Mouse (Mus musculus) adrenal gland, adult 18-20 months (tissue): ENCODE results near the gene Gm43518. TPM values are rescaled to one million over a fixed set of nuclear protein-coding genes. Genes with fewer than 3 reads are reported as not detected.

Experiments
- DNase-seq, 2 experiments: peaks; one replicate each; pipeline ENCODE4 v3.0.0; 2021 to 2022; ENCODE audit warnings: low spot score in 2 of 2
- total RNA-seq, 2 experiments: library from RNA; stranded (reverse); gene quantifications; 1 replicate in 1 of 2; 2 replicates in 1 of 2; pipeline ENCODE4 v1.2.3; 2021

Gene Gm43518
- total RNA-seq, 2 experiments from 2014 or later = 0.74 to 1.5 TPM

- no peak for DNase-seq
These were observed 5.7 kb downstream of the Gm43518 start for GRCm38 (mm10) chr5:123932927-123933326.

DNA sequence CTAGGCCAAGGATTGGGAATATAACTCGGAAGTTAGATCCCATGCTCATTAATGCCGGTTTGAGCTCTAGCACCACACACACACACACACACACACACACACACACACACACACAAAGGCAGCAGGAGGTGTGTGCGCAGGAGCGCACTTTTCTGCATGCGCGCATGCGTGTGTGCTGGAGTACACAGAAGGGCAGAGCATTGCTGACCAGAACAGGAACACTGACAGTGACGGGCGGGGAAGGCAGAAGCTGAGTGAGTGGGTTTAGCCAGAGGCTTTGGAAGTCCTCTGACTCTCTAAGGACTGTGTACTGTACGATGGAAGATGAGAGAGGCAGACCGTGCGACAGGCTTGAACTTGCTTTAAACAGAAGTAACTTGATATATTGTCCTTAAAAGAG, 6.3 kb downstream of the Gm43518 start:
- DNase-seq = no peak

GRCm38 (mm10) chr5:123933957-123934591, 6.9 kb downstream of the Gm43518 start:
- DNase-seq = no peak

- no peak for DNase-seq
These were observed 8.7 kb downstream of the Gm43518 start for GRCm38 (mm10) chr5:123935931-123936330.

DNA sequence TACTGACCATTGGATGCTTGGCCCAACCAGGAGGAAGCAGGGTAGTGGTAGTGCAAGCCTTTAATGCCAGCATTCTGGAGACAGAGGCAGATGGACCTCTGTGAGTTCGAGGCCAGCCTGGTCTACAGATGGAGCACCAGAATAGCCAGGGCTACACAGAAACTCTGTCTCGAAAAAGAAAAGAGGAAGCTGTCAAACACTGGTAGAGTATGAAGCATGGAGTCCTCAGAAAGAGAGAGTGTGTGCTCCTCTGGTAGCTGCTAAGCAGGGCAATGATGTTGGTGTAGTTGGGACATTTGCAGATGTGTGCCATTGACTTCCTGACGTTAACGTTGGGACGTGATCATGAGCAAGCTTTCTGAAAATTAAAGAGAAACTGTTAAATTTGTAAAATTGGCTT, 11.3 kb downstream of the Gm43518 start:
- no peak for DNase-seq

DNA sequence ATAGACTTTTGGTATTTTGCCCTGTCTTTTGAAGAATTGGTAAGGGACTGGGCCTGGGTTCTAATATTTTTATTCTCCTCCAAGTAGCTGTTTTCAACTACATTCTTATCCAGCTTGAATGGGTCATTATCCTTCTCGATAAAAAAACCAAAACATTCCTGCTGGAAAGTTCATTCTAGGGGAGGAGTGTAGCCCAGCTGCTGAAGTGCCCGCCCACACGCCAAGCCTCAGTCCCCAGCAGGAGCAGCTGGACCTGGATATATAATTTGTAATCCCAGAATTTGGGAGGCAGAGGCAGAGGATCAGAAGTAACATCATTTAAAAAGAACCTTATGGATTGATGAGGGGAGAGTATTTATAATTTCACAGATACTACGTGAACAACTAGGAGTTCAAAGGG, 19.3 kb downstream of the Gm43518 start:
- no peak for DNase-seq

GRCm38 (mm10) chr5:123947041-123947761, 20.0 kb downstream of the Gm43518 start:
- DNase-seq = no peak

DNA sequence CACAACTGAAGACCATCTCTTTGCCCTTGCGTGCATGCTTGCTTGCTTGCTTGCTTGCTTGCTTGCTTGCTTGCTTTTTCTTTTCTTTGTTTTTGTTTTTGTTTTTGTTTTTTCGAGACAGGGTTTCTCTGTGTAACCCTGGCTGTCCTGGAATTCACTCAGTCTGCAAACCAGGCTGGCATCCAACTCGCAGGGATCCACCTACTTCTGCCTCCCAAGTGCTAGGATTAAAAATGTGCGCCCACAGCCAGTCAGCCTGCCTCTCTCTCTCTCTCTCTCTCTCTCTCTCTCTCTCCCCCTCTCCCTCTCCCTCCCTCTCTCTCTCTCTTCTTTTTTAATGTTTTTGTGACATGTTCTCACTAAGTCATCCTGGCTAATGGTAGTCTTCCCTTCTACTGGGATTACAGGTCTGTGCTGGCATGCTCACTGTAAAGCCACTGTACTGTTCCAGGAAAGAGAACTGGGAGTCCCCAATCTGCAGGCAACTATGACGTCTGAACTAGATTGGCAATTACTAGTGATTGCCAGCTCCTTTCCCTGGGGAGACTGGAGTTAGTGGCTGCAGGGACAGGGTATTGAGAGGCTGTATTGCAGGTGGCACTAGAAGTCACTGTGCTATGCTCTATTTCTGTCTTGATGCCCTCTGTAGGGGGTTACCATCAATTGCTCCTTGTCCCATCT, 25.3 kb downstream of the Gm43518 start:
- no peak for DNase-seq

- DNase-seq = no peak
These were observed 30.0 kb downstream of the Gm43518 start for GRCm38 (mm10) chr5:123957213-123957612.

GRCm38 (mm10) chr5:123959018-123959417, 31.8 kb downstream of the Gm43518 start:
- no peak for DNase-seq

GRCm38 (mm10) chr5:123960129-123960528, 32.9 kb downstream of the Gm43518 start:
- no peak for DNase-seq

DNA sequence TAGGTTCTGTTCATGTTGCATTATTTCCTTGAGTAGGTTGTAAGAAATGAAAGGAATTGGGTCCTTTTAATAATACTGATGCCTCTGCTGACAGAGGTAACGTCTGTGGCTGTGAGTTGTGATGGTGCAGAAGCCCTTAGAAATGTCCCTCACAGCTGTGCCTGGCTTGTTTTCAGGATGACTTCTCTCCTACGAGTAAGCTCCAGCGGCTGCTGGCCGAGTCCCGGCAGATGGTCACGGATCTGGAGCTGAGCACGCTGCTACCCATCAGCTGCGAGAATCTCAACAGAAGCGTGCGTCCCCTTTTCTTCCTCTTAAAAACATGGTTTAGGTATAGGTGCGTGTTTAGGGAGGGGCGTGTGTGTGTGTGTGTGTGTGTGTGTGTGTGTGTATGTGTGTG, 33.8 kb downstream of the Gm43518 start:
- no peak for DNase-seq

- DNase-seq = no peak
These were observed 37.0 kb downstream of the Gm43518 start for GRCm38 (mm10) chr5:123964208-123964607.

DNA sequence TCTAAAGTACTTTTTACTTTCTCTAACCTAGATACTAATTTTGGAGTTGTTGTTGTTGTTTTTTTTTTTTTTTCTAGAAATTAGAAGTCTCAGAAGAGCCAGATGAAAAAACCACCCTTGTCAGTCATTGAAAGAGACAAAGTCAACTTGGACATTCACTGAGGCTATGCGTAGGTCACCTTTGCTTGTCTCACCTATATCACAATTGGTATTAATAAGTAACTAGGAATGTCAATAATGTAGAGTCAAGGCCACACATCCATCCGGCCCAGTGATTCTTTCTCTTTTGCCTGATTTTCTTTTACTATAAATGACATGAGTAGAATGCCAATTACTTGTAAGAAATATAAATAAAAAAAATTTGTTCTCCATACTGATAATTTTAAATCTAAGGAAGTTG, 39.5 kb downstream of the Gm43518 start:
- DNase-seq = no peak

- no peak for DNase-seq
These were observed 41.2 kb downstream of the Gm43518 start for GRCm38 (mm10) chr5:123968468-123968867.

GRCm38 (mm10) chr5:123969216-123969615, 42.0 kb downstream of the Gm43518 start:
- DNase-seq = no peak

GRCm38 (mm10) chr5:123970576-123970975, 43.4 kb downstream of the Gm43518 start:
- no peak for DNase-seq

DNA sequence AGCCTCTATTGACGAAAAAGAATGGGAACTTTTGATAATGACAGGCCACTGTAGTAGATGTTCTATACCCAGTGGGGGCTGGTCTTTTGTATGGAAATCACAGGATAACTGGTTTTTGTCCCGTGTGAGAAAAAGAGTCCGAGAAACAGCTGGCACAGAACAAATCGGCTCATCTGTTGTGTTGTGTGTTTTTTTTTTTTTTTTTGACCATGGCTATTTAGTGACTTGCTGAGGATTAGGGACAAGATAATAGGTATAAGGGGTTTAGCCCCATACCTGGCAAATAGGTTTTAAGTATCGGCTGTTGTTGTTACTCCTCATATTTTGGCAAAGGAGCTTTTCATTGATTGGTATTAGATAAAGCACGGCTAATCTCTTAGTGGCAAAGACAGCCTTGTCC, 45.2 kb downstream of the Gm43518 start:
- DNase-seq = no peak

GRCm38 (mm10) chr5:123973299-123974178, 46.3 kb downstream of the Gm43518 start, which contains the start of gene Hip1r:
Hip1r (plus strand) TSS chr5:123973628.
- DNase-seq = peak; percentile 80 to 86

DNA sequence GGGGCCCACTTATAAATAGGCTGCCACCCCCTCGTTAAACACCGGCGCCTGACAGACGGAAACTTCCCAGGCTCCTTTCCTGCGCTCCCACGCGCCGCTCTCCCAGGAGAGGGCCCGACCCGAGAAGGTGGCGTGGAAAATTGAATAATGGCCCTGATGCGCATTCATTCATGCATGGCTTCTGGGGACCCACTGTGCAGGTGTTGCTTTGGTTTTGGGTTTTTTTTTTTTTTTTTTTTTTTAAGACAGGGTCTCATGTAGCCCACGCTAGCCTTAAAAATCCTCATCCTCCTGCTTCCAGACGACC, 46.9 kb downstream of the Gm43518 start:
- DNase-seq = no peak

DNA sequence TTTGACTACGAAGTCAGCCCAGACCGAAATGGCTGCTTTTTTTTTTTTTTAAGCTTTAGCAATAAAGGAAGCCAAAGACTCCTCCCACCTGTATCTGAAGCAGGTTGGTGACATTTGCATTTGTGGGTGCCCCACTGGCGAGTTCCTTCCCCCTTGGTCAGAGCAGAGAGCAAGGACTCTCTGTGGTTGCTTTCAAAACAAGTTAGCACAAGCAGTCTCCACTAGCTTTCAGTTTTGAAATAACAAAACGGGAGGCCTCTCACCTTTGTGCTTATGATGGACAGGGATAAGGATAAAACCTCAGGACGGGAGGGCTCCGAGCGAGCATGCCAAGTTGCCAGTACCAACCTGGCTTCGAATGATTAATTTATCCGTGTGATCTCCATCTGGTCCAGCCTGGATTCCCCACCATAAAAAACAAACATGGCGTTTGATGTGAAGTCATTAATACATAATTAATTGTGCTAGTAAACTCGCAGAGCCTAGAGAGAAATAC, 47.4 kb downstream of the Gm43518 start:
- DNase-seq = no peak
